Mouse (Mus musculus): Measurements from ENCODE around the gene Mogs.

GRCm38 (mm10) chr6:83070247-83070310 lies 45.2 kb upstream of the Mogs start, which contains the start of gene Tlx2:
- TF ChIP-seq CTCF (IDR thresholded peaks at IDR 0.05; ENCODE audit: borderline replicate concordance, insufficient read depth, low read length) (no peak), POLR2A (IDR thresholded peaks at IDR 0.05; ENCODE audit: low read depth, low read length) (no peak)
